Mouse (Mus musculus) forebrain, embryonic 14.5 days (tissue): Measurements from ENCODE around the gene Dcbld1. TPM values are rescaled to one million over a fixed set of nuclear protein-coding genes. Genes with fewer than 3 reads are reported as not detected.
A peak's percentile ranks its signal among the peaks of the same experiment; 100 is the strongest.
"Not testable (repeated sequence)": the region's sequence is repeated elsewhere in the genome, so short reads cannot be mapped to it uniquely, and the experiment has no call there.

Source experiments
- ATAC-seq: fragments of 200-750 bp; cut with Nextera tagmentation; 2 replicates; pipeline ENCODE4 v1.8.0; 2017; ENCODE audit warnings: mild to moderate bottlenecking, moderate library complexity
- DNase-seq: peaks from one replicate; pipeline ENCODE4 v3.0.0-alpha.2; 2015; ENCODE audit warnings: low spot score
- H3K27ac ChIP-seq: fragments of 300-500 bp; sonication (generic); 2 replicates; pipeline ENCODE4 v1.5.1; 2014; ENCODE audit warnings: low read depth, mild to moderate bottlenecking, control low read depth, low read length, moderate library complexity
- H3K27me3 ChIP-seq: fragments of 300-500 bp; sonication (generic); replicated peaks from 2 replicates; pipeline ENCODE4 v1.6.1; 2014; ENCODE audit warnings: low read length, control low read depth, mixed read lengths; ENCODE audit not compliant: control insufficient read depth, insufficient read depth
- H3K36me3 ChIP-seq: fragments of 300-500 bp; sonication (generic); 2 replicates; pipeline ENCODE4 v1.6.1; 2014; ENCODE audit warnings: low read length, control low read depth; ENCODE audit not compliant: control insufficient read depth, insufficient read depth
- H3K4me1 ChIP-seq: fragments of 300-500 bp; sonication (generic); 2 replicates; pipeline ENCODE4 v1.6.1; 2014; ENCODE audit warnings: antibody characterized with exemption, low read length, control low read depth; ENCODE audit not compliant: control insufficient read depth, insufficient read depth
- H3K4me2 ChIP-seq: fragments of 300-500 bp; sonication (generic); 2 replicates; pipeline ENCODE4 v1.6.1; 2014; ENCODE audit warnings: mild to moderate bottlenecking, control low read depth, low read length
- H3K4me3 ChIP-seq: fragments of 300-500 bp; sonication (generic); 2 replicates; pipeline ENCODE4 v1.5.1; 2014; ENCODE audit warnings: low read depth, low read length, control low read depth
- H3K9ac ChIP-seq: fragments of 300-500 bp; sonication (generic); 2 replicates; pipeline ENCODE4 v1.6.1; 2014; ENCODE audit warnings: mild to moderate bottlenecking, low read length, control low read depth, moderate library complexity
- H3K9me3 ChIP-seq: fragments of 300-500 bp; sonication (generic); replicated peaks from 2 replicates; pipeline ENCODE4 v1.6.1; 2016; ENCODE audit warnings: low read length, control low read depth, mixed read lengths; ENCODE audit not compliant: control insufficient read depth
- WGBS: fragments of 180-500 bp; shearing (Covaris S2); extraction: QIAGEN DNeasy Blood & Tissue Kit; methylation state at CpG from one replicate; pipeline ENCODE4 v1.1.7; 2014; 5-methylcytosine and 5-hydroxymethylcytosine counted together
- polyA plus RNA-seq: library from polyadenylated mRNA; unstranded; fragments of >200 nt; fragmentation: Nextera tagmentation; extraction: Ambion mirVana; gene quantifications from 2 replicates; pipeline ENCODE4 v1.2.1, GENCODE M21; 2014

The Dcbld1 gene
- polyA plus RNA-seq, 1 experiment from 2014 or later, result 16.1 TPM

DNA sequence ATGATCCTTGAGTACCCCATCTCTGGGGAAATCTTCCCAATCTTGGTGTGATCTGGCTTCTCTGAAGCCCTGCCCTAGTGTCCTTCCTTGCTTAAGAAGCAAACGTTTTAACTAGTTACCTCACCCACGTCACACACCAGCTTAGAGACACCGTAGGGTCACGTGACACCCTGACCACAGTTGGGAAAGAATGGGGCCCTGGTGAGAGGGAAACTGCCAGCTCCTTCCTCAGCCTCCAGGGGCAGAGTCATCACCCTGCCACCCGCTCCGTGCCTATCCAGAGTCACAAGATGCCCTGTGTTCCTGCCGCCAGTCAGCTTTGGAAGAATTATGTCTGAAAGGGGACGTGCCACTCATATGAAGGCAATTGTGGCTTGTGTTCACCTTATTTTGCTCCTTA, 51.2 kb downstream of the Dcbld1 start:
- H3K27me3 ChIP-seq, result no peaks in the 10 kb centered on the region
- no peaks in the 10 kb centered on the region for H3K9me3 ChIP-seq
- H3K27ac ChIP-seq, result no peak overlapping the region
- H3K9ac ChIP-seq, result no peak overlapping the region
- H3K4me3 ChIP-seq, result no peak overlapping the region
- H3K36me3 ChIP-seq, result no peaks in the 10 kb centered on the region
- H3K4me1 ChIP-seq, result 0 out of 2 replicates have a peak, but pooled peaks cover 4% of the 10 kb centered on the region
- ATAC-seq (no peak), DNase-seq (no peak)
- 72% methylated on average over 8 of the region's 8 CpGs for WGBS
- no peak overlapping the region for H3K4me2 ChIP-seq

GRCm38 (mm10) chr10:52287852-52288533, 54.6 kb downstream of the Dcbld1 start:
- H3K27ac ChIP-seq, result peak overlapping the region; percentile 28; the same call in 1 of the 2 replicates

DNA sequence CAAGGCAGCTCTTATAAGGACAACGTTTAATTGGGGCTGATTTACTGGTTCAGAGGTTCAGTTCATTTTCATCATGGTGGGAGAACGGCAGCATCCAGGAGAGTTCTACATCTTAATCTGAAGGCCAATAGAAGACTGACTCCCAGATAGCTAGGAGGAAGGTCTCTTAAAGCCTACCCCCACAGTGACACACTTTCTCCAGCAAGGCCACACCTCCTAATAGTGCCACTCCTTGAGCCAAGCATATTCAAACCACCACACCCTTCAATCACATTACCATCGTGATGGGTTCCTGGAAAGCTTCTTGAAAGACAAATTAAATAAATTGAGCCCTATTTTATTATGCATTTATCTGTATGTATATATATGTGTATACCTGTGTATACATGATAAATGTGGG, 55.8 kb downstream of the Dcbld1 start:
- DNase-seq (no peak), ATAC-seq (no peak)
- H3K9me3 ChIP-seq, result no peaks in the 10 kb centered on the region
- H3K4me1 ChIP-seq, result 0 out of 2 replicates have a peak, but pooled peaks cover 4% of the 10 kb centered on the region
- 90% methylated on average over 3 of the region's 3 CpGs for WGBS
- no peak overlapping the region for H3K4me3 ChIP-seq
- no peaks in the 10 kb centered on the region for H3K27me3 ChIP-seq
- H3K27ac ChIP-seq, result no peak overlapping the region
- no peak overlapping the region for H3K9ac ChIP-seq
- H3K4me2 ChIP-seq, result no peak overlapping the region
- no peaks in the 10 kb centered on the region for H3K36me3 ChIP-seq

More at GRCm38 (mm10) chr10:52287852-52288533, 54.6 kb downstream of the Dcbld1 start:
- WGBS, result 48% methylated on average over 5 of the region's 5 CpGs
- H3K4me3 ChIP-seq, result no peak overlapping the region
- no peak overlapping the region for H3K9ac ChIP-seq
- 0 out of 2 replicates have a peak, but pooled peaks cover 4% of the 10 kb centered on the region for H3K4me1 ChIP-seq
- H3K36me3 ChIP-seq, result no peaks in the 10 kb centered on the region
- no peaks in the 10 kb centered on the region for H3K9me3 ChIP-seq
- DNase-seq, result peak; percentile 39
- ATAC-seq, result peak; percentile 56
- no peak overlapping the region for H3K4me2 ChIP-seq
- H3K27me3 ChIP-seq, result no peaks in the 10 kb centered on the region

- ATAC-seq, result not testable (repeated sequence)
Observed at GRCm38 (mm10) chr10:52292391-52292790, 59.0 kb downstream of the Dcbld1 start.

DNA sequence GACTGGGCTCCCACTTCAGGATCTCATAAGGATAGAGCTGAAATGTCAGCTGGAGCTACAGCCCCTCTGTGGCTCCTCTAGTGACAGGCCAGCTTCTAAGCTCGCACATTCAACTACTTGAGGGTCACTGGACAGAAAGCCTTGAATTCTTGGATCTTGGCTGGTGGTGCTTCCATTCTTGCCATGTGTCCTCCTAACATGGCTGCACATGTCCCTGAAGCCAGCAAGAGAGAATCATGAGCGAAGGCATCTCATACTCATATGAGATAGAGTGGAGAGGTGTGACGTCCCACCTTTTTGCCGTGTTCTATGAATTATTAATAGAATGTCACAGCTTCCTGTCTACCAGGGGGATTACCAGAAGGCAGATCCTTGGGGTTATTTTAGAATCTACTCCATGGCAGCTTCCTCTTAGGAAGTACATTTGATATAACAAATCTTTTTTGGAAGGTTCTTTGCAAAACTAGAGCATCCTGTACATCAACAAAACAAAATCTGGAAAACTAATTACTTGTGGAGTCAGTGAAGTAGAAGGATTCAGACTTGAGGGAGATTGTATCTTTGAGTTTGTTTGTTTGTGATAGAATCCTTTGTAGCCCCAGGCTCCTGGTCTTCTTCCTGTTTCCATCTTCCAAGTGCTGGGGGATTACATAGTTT, 60.6 kb downstream of the Dcbld1 start:
- 93% methylated on average over 4 of the region's 4 CpGs for WGBS
- no peak for DNase-seq
- no peak overlapping the region for H3K9ac ChIP-seq

More at GRCm38 (mm10) chr10:52292391-52292790, 59.0 kb downstream of the Dcbld1 start:
- not testable (repeated sequence) for H3K4me1 ChIP-seq, H3K27me3 ChIP-seq, H3K4me2 ChIP-seq, H3K27ac ChIP-seq, H3K9me3 ChIP-seq, DNase-seq, H3K36me3 ChIP-seq, H3K4me3 ChIP-seq, H3K9ac ChIP-seq
- WGBS, result 53% methylated on average over 1 of the region's 1 CpGs

DNA sequence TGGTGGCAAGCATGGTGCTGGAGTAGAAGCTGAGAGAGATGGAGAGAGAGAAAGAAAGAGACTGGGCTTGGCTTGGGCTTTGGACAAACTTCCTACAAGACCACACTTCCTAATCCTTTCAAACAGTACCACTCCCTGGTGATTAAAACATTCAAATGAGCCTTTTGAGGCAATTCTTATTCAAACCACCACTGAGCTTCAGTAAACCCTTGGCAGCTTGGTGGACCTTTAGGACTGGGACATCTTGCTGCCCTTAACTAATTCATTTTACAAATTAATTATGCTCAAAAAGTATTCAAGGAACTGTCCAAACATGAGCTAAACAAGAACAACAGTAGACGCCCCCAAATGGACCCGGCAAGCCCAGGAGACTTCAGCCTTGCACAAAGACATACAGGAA, 62.5 kb downstream of the Dcbld1 start:
- 21% methylated on average over 2 of the region's 2 CpGs for WGBS
- 0 out of 2 replicates have a peak, but pooled peaks have one; percentile 20 for ATAC-seq

More for the DNA sequence above, 60.6 kb downstream of the Dcbld1 start:
- ATAC-seq, result no peak
- Histone ChIP-seq H3K4me3 (no peak overlapping the region), H3K9me3 (no peaks in the 10 kb centered on the region), H3K27ac (no peak overlapping the region), H3K4me1 (peaks cover 3% of the 10 kb centered on the region; the same call in 1 of the 2 replicates), H3K4me2 (no peak overlapping the region), H3K36me3 (no peaks in the 10 kb centered on the region), H3K27me3 (no peaks in the 10 kb centered on the region)

GRCm38 (mm10) chr10:52298568-52298967, 65.1 kb downstream of the Dcbld1 start:
- not testable (repeated sequence) for H3K27me3 ChIP-seq, H3K4me3 ChIP-seq, DNase-seq, H3K27ac ChIP-seq, H3K36me3 ChIP-seq, ATAC-seq, H3K9me3 ChIP-seq, H3K4me1 ChIP-seq, H3K4me2 ChIP-seq, H3K9ac ChIP-seq

More for the DNA sequence above, 62.5 kb downstream of the Dcbld1 start:
- Histone ChIP-seq H3K4me2 (no peak overlapping the region), H3K4me3 (no peak overlapping the region), H3K36me3 (no peaks in the 10 kb centered on the region), H3K27ac (no peak overlapping the region), H3K9ac (no peak overlapping the region), H3K9me3 (no peaks in the 10 kb centered on the region), H3K27me3 (no peaks in the 10 kb centered on the region), H3K4me1 (peaks cover 3% of the 10 kb centered on the region; the same call in 1 of the 2 replicates)
- peak; percentile 39 for DNase-seq

DNA sequence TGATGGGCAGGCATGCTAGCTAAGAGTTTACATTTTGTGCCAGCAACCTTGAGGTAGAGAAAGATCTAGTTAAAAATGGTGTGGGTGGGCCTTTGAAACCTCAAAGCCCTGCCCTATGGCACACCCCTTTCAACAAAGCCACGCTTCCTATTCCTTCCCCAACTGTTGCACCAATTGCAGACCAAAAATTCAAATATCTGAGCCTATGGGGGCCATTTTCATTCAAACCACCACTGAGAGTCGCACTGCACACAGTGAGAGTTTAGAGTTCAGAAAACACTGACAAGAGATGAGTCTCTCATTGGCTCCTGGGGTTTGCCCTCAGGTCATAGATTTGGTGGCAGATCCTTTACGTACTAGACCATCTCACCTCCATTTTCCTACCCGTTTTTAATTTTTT, 68.3 kb downstream of the Dcbld1 start:
- H3K4me2 ChIP-seq, result no peak overlapping the region
- DNase-seq (no peak), ATAC-seq (no peak)
- H3K9ac ChIP-seq, result no peak overlapping the region
- H3K9me3 ChIP-seq, result no peaks in the 10 kb centered on the region
- no peak overlapping the region for H3K4me3 ChIP-seq
- H3K27me3 ChIP-seq, result no peaks in the 10 kb centered on the region
- H3K36me3 ChIP-seq, result peaks cover 3% of the 10 kb centered on the region; the same call in 1 of the 2 replicates
- WGBS, result 93% methylated on average over 4 of the region's 4 CpGs
- H3K27ac ChIP-seq, result no peak overlapping the region
- no peaks in the 10 kb centered on the region for H3K4me1 ChIP-seq

GRCm38 (mm10) chr10:52302271-52302670, 68.9 kb downstream of the Dcbld1 start:
- no peak overlapping the region for H3K9ac ChIP-seq
- H3K27ac ChIP-seq, result no peak overlapping the region
- no peaks in the 10 kb centered on the region for H3K27me3 ChIP-seq
- no peaks in the 10 kb centered on the region for H3K9me3 ChIP-seq
- H3K4me2 ChIP-seq, result no peak overlapping the region
- H3K4me1 ChIP-seq, result no peaks in the 10 kb centered on the region
- H3K4me3 ChIP-seq, result no peak overlapping the region
- H3K36me3 ChIP-seq, result peaks cover 3% of the 10 kb centered on the region; the same call in 1 of the 2 replicates
- ATAC-seq (no peak), DNase-seq (no peak)
